Mouse (Mus musculus) heart, adult 11 months (tissue): Measurements from ENCODE around the gene Fcho2.

Source experiments
- DNase-seq: peaks from one replicate; pipeline ENCODE4 v3.0.0; 2022

Fcho2 gene

GRCm38 (mm10) chr13:98804480-98804879, 10.8 kb downstream of the Fcho2 start:
- peak; percentile 55 for DNase-seq

GRCm38 (mm10) chr13:98803699-98804098, 11.6 kb downstream of the Fcho2 start:
- DNase-seq, result peak; percentile 76

- peak; percentile 78 for DNase-seq
Measured at GRCm38 (mm10) chr13:98802957-98803356, 12.3 kb downstream of the Fcho2 start.

GRCm38 (mm10) chr13:98795511-98795910, 19.7 kb downstream of the Fcho2 start:
- DNase-seq, result peak; percentile 74

GRCm38 (mm10) chr13:98792864-98793263, 22.4 kb downstream of the Fcho2 start:
- no peak for DNase-seq

- DNase-seq, result no peak
Measured at GRCm38 (mm10) chr13:98791693-98792092, 23.6 kb downstream of the Fcho2 start.

GRCm38 (mm10) chr13:98786970-98787685, 28.1 kb downstream of the Fcho2 start:
- DNase-seq, result no peak

- DNase-seq, result no peak
Measured at GRCm38 (mm10) chr13:98777959-98778358, 37.3 kb downstream of the Fcho2 start.

GRCm38 (mm10) chr13:98771484-98771883, 43.8 kb downstream of the Fcho2 start:
- DNase-seq, result no peak

- DNase-seq, result peak; percentile 96
Measured at GRCm38 (mm10) chr13:98768329-98768728, 46.9 kb downstream of the Fcho2 start.

GRCm38 (mm10) chr13:98761771-98762170, 53.5 kb downstream of the Fcho2 start:
- DNase-seq, result no peak

GRCm38 (mm10) chr13:98755886-98756285, 59.4 kb downstream of the Fcho2 start:
- DNase-seq, result no peak

GRCm38 (mm10) chr13:98744679-98745078, 70.6 kb downstream of the Fcho2 start:
- DNase-seq, result no peak

GRCm38 (mm10) chr13:98743829-98744228, 71.4 kb downstream of the Fcho2 start:
- no peak for DNase-seq

- DNase-seq, result peak; percentile 66
Measured at GRCm38 (mm10) chr13:98743214-98743613, 72.0 kb downstream of the Fcho2 start.

- no peak for DNase-seq
Measured at GRCm38 (mm10) chr13:98738213-98738612, 77.0 kb downstream of the Fcho2 start.

- peak; percentile 45 for DNase-seq
Measured at GRCm38 (mm10) chr13:98733292-98733691, 82.0 kb downstream of the Fcho2 start.

GRCm38 (mm10) chr13:98729271-98730062, 85.8 kb downstream of the Fcho2 start:
- no peak for DNase-seq

GRCm38 (mm10) chr13:98726494-98726893, 88.8 kb downstream of the Fcho2 start:
- DNase-seq, result peak; percentile 81

- DNase-seq, result no peak
Measured at GRCm38 (mm10) chr13:98723430-98723829, 91.8 kb downstream of the Fcho2 start.

- DNase-seq, result no peak
Measured at GRCm38 (mm10) chr13:98722296-98722695, 93.0 kb downstream of the Fcho2 start.

- DNase-seq, result peak; percentile 83
Measured at GRCm38 (mm10) chr13:98716176-98716575, 99.1 kb downstream of the Fcho2 start.

- peak; percentile 68 for DNase-seq
Measured at GRCm38 (mm10) chr13:98715443-98715990, 99.7 kb downstream of the Fcho2 start.

GRCm38 (mm10) chr13:98710655-98711054, 104.6 kb downstream of the Fcho2 start:
- DNase-seq, result peak; percentile 82
